Mouse (Mus musculus) C2C12 (cell line): ENCODE data around the gene Ccdc158. TPM values are rescaled to one million over a fixed set of nuclear protein-coding genes. Genes with fewer than 3 reads are reported as not detected.

Experiments used
- H3K27me3 ChIP-seq: one replicate; pipeline ENCODE4 v1.6.1; 2011; ENCODE audit not compliant: control insufficient read depth, insufficient read depth, insufficient read length
- H3K36me3 ChIP-seq: one replicate; pipeline ENCODE4 v1.6.1; 2011; ENCODE audit not compliant: control insufficient read depth, insufficient read depth
- H3K4me3 ChIP-seq: one replicate; pipeline ENCODE4 v1.5.1; 2011; ENCODE audit warnings: mild to moderate bottlenecking, control low read depth; ENCODE audit not compliant: poor library complexity, insufficient read depth, severe bottlenecking
- H3K79me2 ChIP-seq: one replicate; pipeline ENCODE4 v1.6.1; 2011; ENCODE audit not compliant: control insufficient read depth, insufficient read depth
- H3K79me3 ChIP-seq: one replicate; pipeline ENCODE4 v1.6.1; 2011; ENCODE audit warnings: low read depth, control low read depth
- H3ac ChIP-seq: one replicate; pipeline ENCODE3; 2011; ENCODE audit warnings: low read depth; ENCODE audit not compliant: control insufficient read depth, insufficient read length
- CEBPB ChIP-seq: IDR thresholded peaks from one replicate; pipeline ENCODE4 v1.6.1; 2011; ENCODE audit warnings: low read depth, mild to moderate bottlenecking, control low read depth, moderate library complexity
- CTCF ChIP-seq: IDR thresholded peaks from one replicate; pipeline ENCODE4 v1.5.1; 2011; ENCODE audit not compliant: control insufficient read depth, insufficient read depth, insufficient read length
- FOSL1 ChIP-seq: IDR thresholded peaks from one replicate; pipeline ENCODE4 v1.8.0; 2011; ENCODE audit warnings: mild to moderate bottlenecking, low read length; ENCODE audit not compliant: poor library complexity, insufficient read depth, severe bottlenecking
- MAX ChIP-seq: IDR thresholded peaks from one replicate; pipeline ENCODE4 v1.6.1; 2011; ENCODE audit warnings: mild to moderate bottlenecking, control low read depth
- MYOD1 ChIP-seq: IDR thresholded peaks from one replicate; pipeline ENCODE4 v1.6.1; 2011; ENCODE audit warnings: low read depth; ENCODE audit not compliant: control insufficient read depth, insufficient read length
- MYOG ChIP-seq: IDR thresholded peaks from one replicate; pipeline ENCODE4 v1.6.1; 2011; ENCODE audit not compliant: control insufficient read depth, insufficient read length; ENCODE audit errors: extremely low read depth
- USF1 ChIP-seq: IDR thresholded peaks from one replicate; pipeline ENCODE4 v1.6.1; 2011; ENCODE audit warnings: low read depth, mild to moderate bottlenecking, control low read depth, moderate library complexity
- polyA plus RNA-seq: library from polyadenylated mRNA; unstranded; fragments of >200 nt; fragmentation: generic; extraction: Trizol; gene quantifications from one replicate; pipeline ENCODE4 v1.2.1, GENCODE M21; 2012; ENCODE audit warnings: missing spikeins

Ccdc158 gene
- polyA plus RNA-seq, 1 experiment = not detected

GRCm38 (mm10) chr5:92579559-92579958 is 95.5 kb downstream of the Ccdc158 start:
- H3K27me3 ChIP-seq = peaks cover 3% of the 10 kb centered on the region
- no peaks in the 10 kb centered on the region for H3K79me3 ChIP-seq
- no peak overlapping the region for H3ac ChIP-seq
- H3K36me3 ChIP-seq = no peaks in the 10 kb centered on the region
- H3K79me2 ChIP-seq = no peaks in the 10 kb centered on the region
- no peak overlapping the region for H3K4me3 ChIP-seq
- TF ChIP-seq MYOG (no peak), CEBPB (no peak), MYOD1 (no peak), MAX (no peak), USF1 (no peak), FOSL1 (no peak), CTCF (no peak)

- TF ChIP-seq CTCF (no peak), MAX (no peak), USF1 (no peak), MYOG (no peak), CEBPB (no peak), FOSL1 (no peak), MYOD1 (no peak)
- Histone ChIP-seq H3K36me3 (no peaks in the 10 kb centered on the region), H3ac (no peak overlapping the region), H3K27me3 (peaks cover 3% of the 10 kb centered on the region), H3K4me3 (no peak overlapping the region), H3K79me3 (no peaks in the 10 kb centered on the region), H3K79me2 (no peaks in the 10 kb centered on the region)
These were observed 103.8 kb downstream of the Ccdc158 start for GRCm38 (mm10) chr5:92571232-92571631.

GRCm38 (mm10) chr5:92562002-92562401 is 113.1 kb downstream of the Ccdc158 start:
- TF ChIP-seq MYOG (no peak), MAX (no peak), MYOD1 (no peak), CEBPB (no peak), USF1 (no peak), CTCF (no peak), FOSL1 (no peak)
- H3K79me2 ChIP-seq = no peaks in the 10 kb centered on the region
- H3K4me3 ChIP-seq = no peak overlapping the region
- H3ac ChIP-seq = no peak overlapping the region
- H3K79me3 ChIP-seq = no peaks in the 10 kb centered on the region
- no peaks in the 10 kb centered on the region for H3K36me3 ChIP-seq
- peaks cover 22% of the 10 kb centered on the region for H3K27me3 ChIP-seq

- TF ChIP-seq USF1 = no peak
- TF ChIP-seq FOSL1 = no peak
- TF ChIP-seq MYOD1 = no peak
- TF ChIP-seq MAX = no peak
- no peak for TF ChIP-seq MYOG
- no peak for TF ChIP-seq CEBPB
- Histone ChIP-seq H3K4me3 (no peak overlapping the region), H3ac (no peak overlapping the region), H3K27me3 (peaks cover 18% of the 10 kb centered on the region), H3K79me2 (no peaks in the 10 kb centered on the region), H3K79me3 (no peaks in the 10 kb centered on the region), H3K36me3 (no peaks in the 10 kb centered on the region)
These were observed 114.9 kb downstream of the Ccdc158 start for GRCm38 (mm10) chr5:92560201-92560600.

Other genes starting within 250 kb of the Ccdc158 start
- 13.4 TPM for gene Nup54, start 240.1 kb downstream of the Ccdc158 start, polyA plus RNA-seq
- 23.6 TPM for gene Scarb2, start 168.4 kb downstream of the Ccdc158 start, polyA plus RNA-seq
- not detected for gene Fam47e, start 120.2 kb downstream of the Ccdc158 start, polyA plus RNA-seq
- gene Stbd1, start 72.2 kb downstream of the Ccdc158 start, polyA plus RNA-seq = 50.6 TPM
- 0.57 TPM for gene Shroom3, start 8.2 kb upstream of the Ccdc158 start, polyA plus RNA-seq